Mouse (Mus musculus): ENCODE data around the gene Zfp185. TPM values are rescaled to one million over a fixed set of nuclear protein-coding genes. Genes with fewer than 3 reads are reported as not detected.
"Not testable (repeated sequence)": the region's sequence is repeated elsewhere in the genome, so short reads cannot be mapped to it uniquely, and the experiment has no call there.

The Zfp185 gene
- polyA plus RNA-seq, 1 experiment from 2014 or later: 25.5 TPM

DNA sequence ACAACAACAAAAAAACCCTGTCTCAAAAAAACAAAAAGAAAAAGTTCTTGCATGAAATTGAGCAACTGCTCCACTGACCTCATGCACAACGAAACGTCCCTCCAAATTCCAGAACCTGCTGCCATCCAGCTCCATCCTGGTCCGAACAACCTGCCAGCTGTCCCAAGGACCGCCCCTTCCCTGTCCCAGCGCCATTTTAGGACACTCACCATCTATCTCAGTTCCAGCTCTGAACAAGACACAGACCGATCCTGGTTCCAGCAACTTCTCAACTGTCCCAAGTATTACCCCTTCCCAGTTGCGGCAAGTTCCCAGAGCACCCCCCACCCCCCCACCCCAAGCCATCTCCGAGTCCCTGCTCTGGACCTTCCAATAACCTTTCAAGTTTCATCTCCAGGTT is 51.7 kb downstream of the Zfp185 start:
- H3K9me3 ChIP-seq (replicated peaks; ENCODE audit: control insufficient read depth, low read length): no peaks in the 10 kb centered on the region
- H3K9ac ChIP-seq (ENCODE audit: low read length): no peak overlapping the region
- no peak overlapping the region for H3K4me2 ChIP-seq (ENCODE audit: low read depth, low read length)
- H3K36me3 ChIP-seq (ENCODE audit: control insufficient read depth, insufficient read depth, low read length): no peaks in the 10 kb centered on the region
- H3K4me3 ChIP-seq (replicated peaks; ENCODE audit: low read length): no peak overlapping the region
- ATAC-seq (ENCODE audit: insufficient read depth, low FRiP score): no peak
- H3K4me1 ChIP-seq (ENCODE audit: control insufficient read depth, insufficient read depth, low read length): no peaks in the 10 kb centered on the region
- WGBS: 80% methylated on average over 8 of the region's 8 CpGs
- H3K27me3 ChIP-seq (ENCODE audit: control insufficient read depth, insufficient read depth, low read length): no peaks in the 10 kb centered on the region
- H3K27ac ChIP-seq (ENCODE audit: low read length): no peak overlapping the region

DNA sequence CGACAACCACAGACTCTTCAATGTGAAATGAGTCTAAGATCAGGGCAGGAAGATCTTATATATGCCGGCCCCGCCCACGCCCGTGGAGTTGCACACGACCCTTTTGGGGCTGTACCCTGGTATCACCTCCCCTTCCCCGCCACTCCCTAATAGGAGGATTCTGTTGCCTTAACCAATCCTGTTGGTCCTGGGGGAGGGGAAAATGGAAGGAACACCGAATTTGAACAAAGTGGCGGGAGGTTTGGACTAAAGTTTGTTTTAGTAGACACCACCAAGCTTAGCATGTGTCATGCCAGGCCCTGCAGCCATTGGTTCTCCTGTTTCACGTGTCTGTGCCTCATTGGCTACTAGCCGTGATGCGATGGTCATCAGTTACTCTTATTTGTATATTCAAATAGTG is 52.5 kb downstream of the Zfp185 start:
- no peak for ATAC-seq (ENCODE audit: insufficient read depth, low FRiP score)
- no peak overlapping the region for H3K9ac ChIP-seq (ENCODE audit: low read length)
- H3K4me1 ChIP-seq (ENCODE audit: control insufficient read depth, insufficient read depth, low read length): no peaks in the 10 kb centered on the region
- H3K36me3 ChIP-seq (ENCODE audit: control insufficient read depth, insufficient read depth, low read length): no peaks in the 10 kb centered on the region
- H3K9me3 ChIP-seq (replicated peaks; ENCODE audit: control insufficient read depth, low read length): no peaks in the 10 kb centered on the region
- H3K4me2 ChIP-seq (ENCODE audit: low read depth, low read length): no peak overlapping the region
- no peak overlapping the region for H3K27ac ChIP-seq (ENCODE audit: low read length)
- H3K27me3 ChIP-seq (ENCODE audit: control insufficient read depth, insufficient read depth, low read length): no peaks in the 10 kb centered on the region
- 80% methylated on average over 12 of the region's 12 CpGs for WGBS
- no peak overlapping the region for H3K4me3 ChIP-seq (replicated peaks; ENCODE audit: low read length)

- 17% methylated on average over 14 of the region's 14 CpGs for WGBS
- Histone ChIP-seq H3K27me3 (ENCODE audit: control insufficient read depth, insufficient read depth, low read length) (no peaks in the 10 kb centered on the region), H3K9ac (ENCODE audit: low read length) (no peak overlapping the region; the same call in 1 of the 2 replicates), H3K36me3 (ENCODE audit: control insufficient read depth, insufficient read depth, low read length) (no peaks in the 10 kb centered on the region), H3K9me3 (replicated peaks; ENCODE audit: control insufficient read depth, low read length) (no peaks in the 10 kb centered on the region), H3K4me1 (ENCODE audit: control insufficient read depth, insufficient read depth, low read length) (no peaks in the 10 kb centered on the region), H3K4me3 (replicated peaks; ENCODE audit: low read length) (peak overlapping the region; percentile 20), H3K27ac (ENCODE audit: low read length) (no peak overlapping the region), H3K4me2 (ENCODE audit: low read depth, low read length) (peak overlapping the region; percentile 40)
- peak; percentile 91 for ATAC-seq (ENCODE audit: insufficient read depth, low FRiP score)
Measured at GRCm38 (mm10) chrX:73053860-73054563, 66.9 kb downstream of the Zfp185 start.

- Histone ChIP-seq H3K4me1 (ENCODE audit: control insufficient read depth, insufficient read depth, low read length) (no peaks in the 10 kb centered on the region), H3K9me3 (replicated peaks; ENCODE audit: control insufficient read depth, low read length) (no peaks in the 10 kb centered on the region), H3K4me2 (ENCODE audit: low read depth, low read length) (no peak overlapping the region), H3K27ac (ENCODE audit: low read length) (no peak overlapping the region), H3K4me3 (replicated peaks; ENCODE audit: low read length) (no peak overlapping the region), H3K27me3 (ENCODE audit: control insufficient read depth, insufficient read depth, low read length) (no peaks in the 10 kb centered on the region), H3K9ac (ENCODE audit: low read length) (no peak overlapping the region), H3K36me3 (ENCODE audit: control insufficient read depth, insufficient read depth, low read length) (no peaks in the 10 kb centered on the region)
- WGBS: 78% methylated on average over 1 of the region's 1 CpGs
- no peak for ATAC-seq (ENCODE audit: insufficient read depth, low FRiP score)
Measured at GRCm38 (mm10) chrX:73061528-73061927, 74.4 kb downstream of the Zfp185 start.

- no peak for ATAC-seq (ENCODE audit: insufficient read depth, low FRiP score)
- 44% methylated on average over 5 of the region's 5 CpGs for WGBS
- H3K27ac ChIP-seq (ENCODE audit: low read length): no peak overlapping the region
- no peak overlapping the region for H3K4me3 ChIP-seq (replicated peaks; ENCODE audit: low read length)
- H3K36me3 ChIP-seq (ENCODE audit: control insufficient read depth, insufficient read depth, low read length): no peaks in the 10 kb centered on the region
- no peak overlapping the region for H3K9ac ChIP-seq (ENCODE audit: low read length)
- no peaks in the 10 kb centered on the region for H3K9me3 ChIP-seq (replicated peaks; ENCODE audit: control insufficient read depth, low read length)
- H3K27me3 ChIP-seq (ENCODE audit: control insufficient read depth, insufficient read depth, low read length): no peaks in the 10 kb centered on the region
- no peaks in the 10 kb centered on the region for H3K4me1 ChIP-seq (ENCODE audit: control insufficient read depth, insufficient read depth, low read length)
- H3K4me2 ChIP-seq (ENCODE audit: low read depth, low read length): no peak overlapping the region
Measured at GRCm38 (mm10) chrX:73062323-73062722, 75.2 kb downstream of the Zfp185 start.

- 34% methylated on average over 24 of the region's 24 CpGs for WGBS
- no peaks in the 10 kb centered on the region for H3K27me3 ChIP-seq (ENCODE audit: control insufficient read depth, insufficient read depth, low read length)
- H3K36me3 ChIP-seq (ENCODE audit: control insufficient read depth, insufficient read depth, low read length): no peaks in the 10 kb centered on the region
- H3K9me3 ChIP-seq (replicated peaks; ENCODE audit: control insufficient read depth, low read length): no peaks in the 10 kb centered on the region
- H3K4me2 ChIP-seq (ENCODE audit: low read depth, low read length): peak overlapping the region; percentile 29
- H3K4me1 ChIP-seq (ENCODE audit: control insufficient read depth, insufficient read depth, low read length): no peaks in the 10 kb centered on the region
- H3K4me3 ChIP-seq (replicated peaks; ENCODE audit: low read length): peak overlapping the region; percentile 9; the same call in 1 of the 2 replicates
- peak; percentile 47; the same call in 1 of the 2 replicates for ATAC-seq (ENCODE audit: insufficient read depth, low FRiP score)
- no peak overlapping the region; the same call in 1 of the 2 replicates for H3K9ac ChIP-seq (ENCODE audit: low read length)
- no peak overlapping the region for H3K27ac ChIP-seq (ENCODE audit: low read length)
Measured at GRCm38 (mm10) chrX:73063512-73064414, 76.6 kb downstream of the Zfp185 start.

GRCm38 (mm10) chrX:73064415-73064793 is 77.3 kb downstream of the Zfp185 start, which contains the start of gene Pnma3:
TSS of gene Pnma3 (plus strand) at chrX:73064787.
- Histone ChIP-seq H3K4me2 (ENCODE audit: low read depth, low read length) (peak within 1 kb of the TSS; percentile 29), H3K36me3 (ENCODE audit: control insufficient read depth, insufficient read depth, low read length) (no peaks in the 10 kb centered on the region), H3K9me3 (replicated peaks; ENCODE audit: control insufficient read depth, low read length) (no peaks in the 10 kb centered on the region), H3K9ac (ENCODE audit: low read length) (no peak within 1 kb of the TSS; the same call in 1 of the 2 replicates), H3K4me3 (replicated peaks; ENCODE audit: low read length) (peak within 1 kb of the TSS; percentile 9; the same call in 1 of the 2 replicates), H3K27ac (ENCODE audit: low read length) (no peak within 1 kb of the TSS), H3K4me1 (ENCODE audit: control insufficient read depth, insufficient read depth, low read length) (no peaks in the 10 kb centered on the region), H3K27me3 (ENCODE audit: control insufficient read depth, insufficient read depth, low read length) (no peaks in the 10 kb centered on the region)
- 25% methylated on average over 7 of the region's 7 CpGs for WGBS
- no peak; the same call in 1 of the 2 replicates for ATAC-seq (ENCODE audit: insufficient read depth, low FRiP score)

DNA sequence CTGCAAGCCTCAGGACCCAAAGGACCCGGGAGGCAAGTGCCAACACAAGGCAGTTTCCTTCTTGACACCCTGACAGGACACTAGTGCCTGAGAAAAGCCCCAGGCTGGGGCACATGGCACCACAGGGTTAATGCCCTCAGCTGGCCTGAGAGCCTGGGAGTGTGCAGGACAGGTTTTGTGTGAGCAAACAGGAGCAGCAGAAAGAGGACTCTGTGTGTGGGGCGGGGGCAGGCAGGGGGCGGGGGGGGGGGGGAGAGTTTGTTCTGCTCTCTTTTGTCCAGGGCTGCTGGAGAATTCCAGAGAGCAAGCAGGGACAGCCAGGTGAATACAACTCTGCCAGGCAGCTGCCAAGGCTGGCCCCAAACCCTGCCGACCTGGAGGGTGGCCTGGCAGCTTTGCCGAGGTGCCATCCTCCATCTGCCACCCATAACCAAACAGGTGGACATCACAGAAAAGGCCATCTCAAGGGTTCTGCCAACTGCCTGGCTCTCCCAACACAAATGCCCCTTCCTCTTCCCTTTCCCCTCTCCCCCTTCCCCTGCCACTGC is 79.7 kb downstream of the Zfp185 start:
- H3K27ac ChIP-seq (ENCODE audit: low read length); H3K9ac ChIP-seq (ENCODE audit: low read length); H3K4me2 ChIP-seq (ENCODE audit: low read depth, low read length); H3K4me3 ChIP-seq (replicated peaks; ENCODE audit: low read length); H3K4me1 ChIP-seq (ENCODE audit: control insufficient read depth, insufficient read depth, low read length); H3K36me3 ChIP-seq (ENCODE audit: control insufficient read depth, insufficient read depth, low read length); H3K27me3 ChIP-seq (ENCODE audit: control insufficient read depth, insufficient read depth, low read length); ATAC-seq (ENCODE audit: insufficient read depth, low FRiP score); H3K9me3 ChIP-seq (replicated peaks; ENCODE audit: control insufficient read depth, low read length): not testable (repeated sequence)
- no CpG with 5 or more reads among the region's 5 CpGs for WGBS

Measured in stomach, embryonic 16.5 days (tissue).